Mouse (Mus musculus) right cerebral cortex, adult 2 months (tissue): Measurements from ENCODE around the gene Hras.
A peak's percentile ranks its signal among the peaks of the same experiment; 100 is the strongest.

Source experiments
- DNase-seq, 2 experiments: peaks; one replicate each; pipeline ENCODE4 v3.0.0; 2021 to 2022; ENCODE audit warnings: low spot score in 2 of 2

The Hras gene

DNA sequence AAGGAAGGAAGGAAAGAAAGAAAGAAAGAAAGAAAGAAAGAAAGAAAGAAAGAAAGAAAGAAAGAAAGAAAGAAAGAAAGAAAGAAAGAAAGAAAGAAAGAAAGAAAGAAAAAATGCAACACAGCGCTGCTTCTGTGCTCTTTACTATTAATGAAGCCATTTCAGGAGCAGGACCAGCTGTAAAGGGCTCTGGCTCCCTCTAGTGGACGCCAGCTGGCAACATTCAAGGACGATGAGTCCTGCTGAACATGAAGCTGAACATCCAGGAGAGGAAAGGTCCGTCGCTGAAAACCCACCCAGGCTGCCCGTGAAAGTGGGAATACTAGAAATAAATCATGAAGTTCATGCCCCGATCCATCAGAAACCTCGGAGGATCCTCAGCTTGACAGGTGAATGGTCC lies 17.6 kb downstream of the Hras start:
- DNase-seq, result peak; percentile 92 to 93

DNA sequence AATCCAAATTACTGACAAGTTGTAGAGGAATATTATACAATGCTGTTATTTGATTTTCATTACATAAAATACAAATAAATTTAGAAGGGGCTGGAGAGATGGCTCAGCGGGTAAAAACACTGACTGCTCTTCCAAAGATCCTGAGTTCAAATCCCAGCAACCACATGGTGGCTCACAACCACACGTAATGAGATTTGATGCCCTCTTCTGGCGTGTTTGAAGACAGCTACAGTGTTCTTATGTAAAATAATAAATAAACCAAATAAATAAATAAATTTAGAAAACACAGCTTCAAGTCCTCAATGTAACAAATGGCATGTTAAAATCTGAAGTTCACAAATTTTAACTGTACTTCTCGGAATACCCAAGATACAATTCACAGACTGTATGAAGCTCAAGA lies 18.7 kb downstream of the Hras start:
- no peak for DNase-seq

DNA sequence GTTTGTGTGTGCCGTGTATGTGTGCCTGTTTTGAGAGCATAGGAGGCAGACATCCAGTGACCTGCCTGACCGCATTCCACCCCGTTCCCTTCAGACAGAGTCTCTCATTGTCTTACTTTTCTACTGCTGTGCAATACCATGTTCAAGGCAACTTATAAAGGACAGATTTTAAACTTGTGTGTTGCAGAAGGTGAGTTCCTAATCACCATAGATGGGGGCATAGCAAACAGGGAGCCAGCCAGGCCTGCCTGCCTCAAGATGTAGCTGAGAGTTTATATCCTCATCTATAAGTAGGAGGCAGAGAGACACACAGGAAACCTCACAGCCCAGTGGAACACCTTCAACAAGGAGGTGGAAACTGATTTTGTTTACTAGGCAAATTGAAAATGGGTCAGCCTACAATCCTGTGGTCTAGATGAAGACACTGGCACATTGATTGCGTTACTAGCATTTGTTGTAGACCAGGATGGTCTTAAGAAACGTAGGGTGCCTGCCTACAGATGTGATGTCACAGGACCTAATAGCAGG lies 20.4 kb downstream of the Hras start:
- DNase-seq, result no peak

DNA sequence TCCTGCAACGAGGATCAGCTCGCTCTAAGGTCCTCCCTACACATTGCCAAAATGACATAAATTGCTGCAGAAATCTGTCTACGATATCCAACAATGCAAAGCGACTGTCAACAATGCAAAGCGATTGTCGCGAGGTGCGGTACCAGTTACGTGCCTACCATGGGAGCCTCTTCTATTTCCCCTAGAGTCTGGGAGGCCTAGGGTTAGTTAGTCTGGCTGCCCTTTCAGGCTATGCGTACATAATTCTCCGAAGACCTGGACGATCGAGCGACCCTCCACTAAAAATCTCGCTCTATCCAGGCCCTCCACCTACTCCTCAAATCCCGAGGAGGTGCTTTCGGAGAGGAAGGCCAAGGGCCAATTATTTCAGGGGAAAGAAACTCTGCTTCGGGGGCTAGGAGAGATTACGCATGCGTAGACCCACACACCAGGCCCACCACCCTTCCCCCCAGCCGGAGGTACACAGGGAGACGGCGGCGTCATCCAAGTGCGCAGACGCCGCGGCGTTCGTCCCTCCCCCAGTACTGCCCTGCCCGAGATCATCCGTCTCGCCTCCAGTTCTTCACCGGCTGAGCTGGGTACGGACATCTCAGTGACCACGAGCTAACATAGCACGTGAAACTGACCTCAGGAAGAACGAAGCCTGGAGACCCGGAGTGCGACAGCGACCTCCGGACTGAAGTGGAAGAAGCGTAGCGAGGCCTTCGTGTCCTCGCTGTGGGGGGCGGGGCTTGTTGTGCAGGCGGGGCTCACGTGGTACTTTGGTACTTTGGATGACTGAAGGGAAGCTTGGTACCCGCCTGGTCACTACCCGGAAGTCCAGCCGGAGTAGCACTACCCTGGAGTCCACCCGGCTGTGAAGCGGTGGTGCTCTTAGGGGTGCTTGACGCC lies 21.4 kb downstream of the Hras start, which contains the start of gene Rnh1:
TSS of gene Rnh1 (minus strand) at position 742 of the 891 bp plus-strand sequence.
- peak; percentile 93 to 95 for DNase-seq

DNA sequence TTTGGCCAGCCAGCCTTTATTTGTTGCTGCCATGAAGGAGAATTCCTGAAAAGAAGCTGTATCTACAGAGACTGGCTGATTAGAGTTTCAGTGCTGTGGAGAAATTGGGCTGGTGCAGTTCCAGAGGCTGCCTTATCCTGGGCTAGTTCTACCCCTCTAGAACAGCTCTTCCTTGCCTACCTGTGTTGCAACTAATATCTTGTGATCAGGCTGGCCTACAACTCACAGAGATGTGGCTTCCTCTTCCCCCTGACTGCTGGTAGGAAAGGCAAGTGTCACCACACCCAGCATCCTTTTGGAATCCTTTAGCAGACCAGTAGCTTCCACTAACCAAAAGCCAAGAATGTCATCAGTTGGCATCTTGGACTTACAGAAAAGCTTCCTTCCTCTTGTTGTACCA lies 23.9 kb downstream of the Hras start:
- DNase-seq, result no peak

DNA sequence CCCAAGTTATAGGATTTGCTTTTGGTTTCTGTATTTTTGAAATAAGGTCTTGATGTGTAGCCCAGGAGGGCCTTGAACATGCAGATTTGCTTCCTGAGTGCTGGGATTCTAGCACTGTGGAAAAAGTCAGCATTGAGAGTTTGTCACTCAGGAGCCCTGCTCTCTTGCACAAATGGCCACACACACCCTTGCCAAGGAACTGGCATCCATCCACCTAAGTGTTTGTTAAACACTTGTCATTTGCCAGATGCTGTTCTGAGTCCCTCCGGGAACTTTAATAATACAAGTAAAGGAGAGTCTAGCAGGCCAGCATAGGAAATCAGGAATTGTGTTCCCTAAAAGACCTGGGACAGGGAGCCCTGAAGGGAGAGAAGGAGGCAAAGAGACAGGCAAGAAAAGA lies 24.5 kb downstream of the Hras start:
- no peak for DNase-seq

DNA sequence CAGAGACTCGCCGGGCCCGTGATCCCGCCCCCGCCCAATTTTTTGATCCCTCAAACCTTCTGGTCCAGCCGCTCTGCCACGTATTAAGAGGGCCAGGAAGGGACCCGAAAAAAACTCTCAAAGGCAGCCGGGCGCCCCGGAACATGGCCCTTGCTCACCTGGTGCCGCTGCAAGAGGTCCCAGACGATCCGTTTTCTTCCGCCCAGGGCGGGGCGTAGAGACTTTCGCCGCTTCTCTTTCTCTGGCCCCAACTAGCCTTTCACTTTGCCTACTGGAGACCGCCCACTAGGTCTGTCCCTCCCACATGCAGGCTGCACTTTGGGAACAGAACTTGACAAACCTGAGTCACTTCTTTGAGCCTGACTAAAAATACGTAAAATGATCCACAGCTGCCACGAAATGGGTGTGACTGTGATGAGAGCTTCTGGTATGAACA lies 25.3 kb downstream of the Hras start:
- peak; percentile 65 for DNase-seq

DNA sequence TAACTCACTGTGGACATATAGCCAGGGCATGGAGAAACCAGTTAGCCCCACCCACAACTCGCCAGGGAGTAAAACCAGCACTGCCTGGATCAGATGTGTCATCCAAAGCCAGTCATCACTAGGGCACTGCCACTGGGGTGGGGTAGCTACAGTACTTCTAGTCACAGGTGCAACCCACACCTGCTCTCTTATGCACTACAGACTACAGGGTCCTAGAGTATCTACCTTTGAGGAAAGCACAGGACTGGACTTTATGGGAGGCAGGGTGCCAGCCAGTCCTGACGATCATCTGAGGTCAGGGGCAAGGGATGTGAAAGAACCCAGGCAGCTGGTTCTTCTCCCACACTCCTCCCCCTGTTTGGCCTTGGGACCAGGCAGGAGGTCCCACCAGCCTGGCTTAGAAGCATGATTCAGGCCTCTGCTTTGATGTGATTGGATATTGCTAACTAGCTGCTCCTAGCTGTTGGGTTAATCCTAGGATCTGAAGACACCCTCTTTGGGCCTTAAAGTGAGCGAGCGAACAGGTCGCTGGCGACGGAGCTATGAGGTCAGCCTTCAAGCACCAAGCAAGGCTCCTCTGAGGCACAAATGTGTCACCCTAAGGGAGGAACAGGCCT lies 25.8 kb downstream of the Hras start:
- peak in 1 of 2 experiments; percentile 29 for DNase-seq

DNA sequence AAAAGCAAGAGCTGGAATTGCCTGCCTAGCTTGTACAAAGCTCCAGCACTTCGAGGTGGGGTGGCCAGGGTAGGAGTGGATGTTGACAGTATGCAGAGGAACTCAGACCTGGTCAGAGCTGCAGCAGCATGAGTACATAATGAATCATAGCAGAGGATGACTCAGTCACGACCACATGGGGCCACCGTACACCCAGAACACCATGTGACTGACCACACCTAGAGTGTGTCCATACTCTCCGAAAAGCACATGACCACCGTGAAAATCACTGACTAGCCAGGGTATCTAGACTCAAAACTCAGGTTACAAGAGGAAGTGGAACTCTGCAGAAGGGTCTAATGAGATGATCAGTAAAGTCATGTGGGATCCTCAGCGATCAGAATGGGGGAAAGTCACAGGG lies 29.0 kb downstream of the Hras start:
- DNase-seq, result peak; percentile 17 to 42

DNA sequence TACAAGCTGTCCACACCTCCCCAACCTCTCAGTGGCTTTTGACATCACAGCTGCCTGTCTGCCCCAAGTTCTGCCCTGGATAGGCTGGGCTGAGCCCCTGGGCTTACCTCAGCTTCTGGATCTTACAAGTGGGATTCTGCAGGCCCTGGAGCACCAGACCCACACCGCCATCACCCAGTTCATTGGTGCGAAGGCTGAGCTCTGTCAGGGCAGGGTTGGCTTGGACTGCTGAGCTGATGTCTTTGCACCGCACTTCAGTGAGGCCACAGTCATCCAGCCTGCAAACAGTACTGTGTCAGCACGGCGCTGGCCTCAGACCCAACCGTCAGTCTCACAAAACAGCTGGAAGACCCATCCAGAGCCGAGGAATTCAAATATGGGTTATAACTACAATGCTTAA lies 29.4 kb downstream of the Hras start:
- no peak for DNase-seq

DNA sequence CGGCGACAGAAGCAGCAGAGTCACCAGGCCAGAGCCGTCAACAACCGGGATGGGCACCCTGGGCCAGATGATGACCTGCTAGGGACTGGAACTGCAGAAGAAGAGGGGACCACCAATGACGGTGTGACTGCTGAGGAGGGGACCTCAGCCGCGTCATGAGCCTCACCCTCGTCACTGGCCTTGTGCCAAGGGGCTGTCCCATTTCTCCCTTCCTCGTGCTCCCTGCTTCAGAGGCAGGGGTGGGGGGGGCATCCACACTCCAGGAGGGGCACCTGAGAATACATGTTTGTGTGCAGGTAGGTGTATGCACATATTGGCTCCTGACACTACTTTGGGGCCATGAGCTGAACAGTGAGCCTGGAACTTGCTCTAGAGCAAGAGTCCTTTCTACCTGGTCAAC lies 38.4 kb downstream of the Hras start:
- DNase-seq, result no peak

DNA sequence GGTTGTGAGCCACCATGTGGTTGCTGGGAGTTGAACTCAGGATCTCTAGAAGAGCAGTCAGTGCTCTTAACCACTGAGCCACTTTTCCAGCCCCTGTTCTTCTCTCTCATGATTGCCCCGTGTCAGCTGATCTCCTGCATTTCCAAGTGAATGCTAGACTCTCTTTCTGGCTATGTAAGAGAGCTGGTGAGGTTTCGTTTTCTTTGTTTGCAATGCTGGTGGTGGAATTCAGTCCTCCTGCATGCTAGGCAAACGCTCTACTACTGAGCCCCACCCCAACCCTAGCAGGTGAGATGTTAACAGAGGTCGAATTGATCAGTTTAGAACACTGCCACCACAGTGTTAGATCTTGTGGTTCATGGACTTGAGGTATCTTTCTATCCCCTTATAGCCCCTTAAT lies 45.2 kb downstream of the Hras start:
- no peak for DNase-seq

DNA sequence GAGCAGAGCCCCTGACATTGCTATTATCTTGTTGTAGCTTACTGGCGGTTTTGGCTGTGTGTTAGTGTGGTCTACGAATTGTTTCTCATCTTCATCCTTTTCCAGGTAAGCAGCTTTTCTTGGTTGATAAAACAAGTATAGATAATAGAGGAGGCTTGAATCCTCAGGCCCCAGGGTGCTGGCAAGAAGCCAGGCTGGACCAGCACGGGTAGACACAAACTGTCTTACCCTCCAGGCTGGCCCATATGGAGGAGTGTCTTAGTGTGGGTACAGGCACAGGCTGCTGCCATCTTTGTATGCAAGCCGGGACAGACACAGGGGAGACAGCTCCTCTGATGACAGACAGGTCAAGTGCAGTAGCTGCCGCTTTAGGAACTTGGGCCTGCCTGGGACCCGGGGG lies 46.8 kb downstream of the Hras start:
- no peak for DNase-seq

DNA sequence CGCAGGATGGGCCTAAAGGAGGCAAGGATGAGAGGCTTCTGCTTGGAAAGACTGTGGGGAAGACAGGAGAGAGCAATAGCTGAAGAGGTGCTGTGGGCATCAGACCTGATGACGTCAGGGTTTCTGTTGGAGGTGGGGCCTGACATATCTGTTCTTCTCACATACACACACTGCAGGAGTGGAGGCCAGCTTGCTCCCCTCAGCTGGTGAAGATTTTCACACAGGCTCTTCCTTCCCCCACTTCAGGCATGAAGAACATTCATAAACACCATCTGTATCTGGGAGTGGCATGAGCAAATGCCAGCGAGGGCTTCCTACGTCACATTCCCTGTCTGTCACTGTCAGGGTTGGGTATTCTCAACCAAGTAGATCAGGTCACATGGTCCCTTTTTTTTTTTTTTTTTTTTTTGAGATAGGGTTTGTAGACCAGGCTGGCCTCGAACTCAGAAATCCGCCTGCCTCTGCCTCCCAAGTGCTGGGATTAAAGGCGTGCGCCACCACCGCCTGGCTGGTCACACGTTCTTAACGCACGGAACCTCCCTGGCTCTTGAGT lies 47.7 kb downstream of the Hras start:
- DNase-seq, result no peak

DNA sequence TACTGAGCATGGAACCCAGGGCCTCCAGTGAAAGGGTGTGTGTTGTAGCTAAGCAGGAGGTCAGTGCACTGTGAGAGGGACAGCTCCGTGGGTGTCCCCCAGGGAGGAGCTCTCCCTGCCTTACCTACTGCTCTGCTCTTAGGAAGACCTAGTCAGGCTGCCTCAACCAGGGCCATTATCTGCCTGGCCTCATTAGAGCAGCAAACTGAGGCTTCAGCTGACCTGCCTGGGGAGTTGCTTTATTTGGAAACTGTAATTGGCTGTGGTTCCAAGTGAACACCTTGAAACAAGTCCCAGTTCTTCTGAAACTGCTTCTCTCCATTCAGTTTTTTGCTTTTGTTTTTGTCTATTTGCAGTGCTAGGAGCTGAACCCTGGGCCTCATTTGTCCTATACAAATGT lies 48.4 kb downstream of the Hras start:
- DNase-seq, result no peak

DNA sequence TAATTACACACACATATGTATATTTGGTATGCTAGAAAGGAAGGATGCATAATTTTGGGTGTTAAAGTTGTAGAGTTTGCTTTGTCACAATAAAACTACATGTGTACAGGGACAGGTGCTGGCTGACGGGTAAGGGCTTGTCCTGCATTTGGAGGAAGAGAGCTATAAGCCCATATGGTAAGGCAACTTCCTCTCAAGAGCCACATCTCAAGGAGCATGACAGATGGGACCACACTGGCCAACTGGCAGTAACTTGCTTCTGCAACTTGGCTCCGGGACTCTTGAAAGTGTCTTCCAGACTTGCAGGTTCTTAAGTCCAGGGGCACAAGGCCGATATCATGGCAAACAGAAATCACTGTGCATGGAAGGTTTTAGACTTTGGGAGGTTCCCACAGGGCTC lies 49.2 kb downstream of the Hras start:
- DNase-seq, result no peak

DNA sequence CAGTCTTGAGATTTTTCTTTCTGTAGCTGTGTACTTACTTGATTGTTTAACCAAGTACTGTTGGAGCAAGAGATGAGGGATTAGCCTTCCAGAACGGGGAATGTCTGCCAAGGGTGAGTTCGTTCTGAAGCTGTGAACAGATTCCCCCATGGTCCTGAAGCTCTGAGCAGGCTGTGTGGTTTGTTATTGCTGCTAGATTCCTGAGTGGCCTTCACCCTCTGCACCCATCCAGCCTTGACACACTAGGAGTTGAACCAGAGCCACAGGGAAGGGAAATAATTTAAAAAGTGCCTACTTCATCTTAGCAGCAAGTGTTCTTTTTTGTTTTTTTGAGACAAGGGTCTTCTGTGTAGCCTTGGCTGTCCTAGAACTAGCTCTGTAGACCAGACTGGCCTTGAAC lies 49.9 kb downstream of the Hras start:
- no peak for DNase-seq

DNA sequence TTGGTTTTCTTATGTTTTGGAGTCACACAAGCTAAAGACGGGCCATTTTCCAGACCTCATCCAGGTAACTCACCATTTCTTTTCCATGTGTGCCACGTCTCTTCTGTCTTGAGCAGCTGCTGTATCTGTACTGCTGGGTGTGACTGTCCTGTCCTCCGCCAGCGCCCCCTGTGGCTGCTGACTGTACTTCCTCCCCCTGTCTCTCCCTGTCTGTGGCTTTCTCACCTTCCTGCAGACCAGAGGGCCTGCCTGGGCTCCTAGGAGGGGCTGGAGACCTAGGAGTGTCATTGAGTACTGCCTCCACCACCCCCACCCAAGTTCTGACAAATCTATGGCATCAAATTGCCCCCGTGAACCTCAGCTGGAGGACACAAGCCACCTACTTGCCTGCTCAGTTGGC lies 50.7 kb downstream of the Hras start:
- no peak for DNase-seq

DNA sequence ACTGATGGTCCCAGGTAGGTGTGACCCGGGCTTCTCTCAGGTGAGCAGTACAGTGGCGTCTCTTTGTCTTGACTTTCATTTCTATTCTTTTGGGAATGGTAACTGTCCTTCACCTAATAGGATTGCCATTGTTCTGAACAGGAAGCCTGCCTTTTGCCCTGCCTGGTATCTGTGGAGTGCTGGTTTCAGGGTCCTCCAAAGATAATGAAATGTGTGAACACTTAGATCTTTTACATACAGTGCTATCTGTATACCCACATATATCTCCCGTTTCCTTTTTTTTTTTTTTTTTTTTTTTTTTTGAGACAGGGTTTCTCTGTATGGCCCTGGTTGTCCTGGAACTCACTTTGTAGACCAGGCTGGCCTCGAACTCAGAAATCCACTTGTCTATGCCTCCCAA lies 52.5 kb downstream of the Hras start:
- no peak for DNase-seq
